Mouse (Mus musculus) ES-E14 (cell line): Measurements from ENCODE around the gene Slc7a11.

Source experiments
- CHD2 ChIP-seq: IDR thresholded peaks from 2 replicates; pipeline ENCODE4 v1.6.1; 2014; ENCODE audit warnings: mild to moderate bottlenecking, low read depth, low read length, inconsistent platforms
- HCFC1 ChIP-seq: IDR thresholded peaks from 2 replicates; pipeline ENCODE4 v1.6.1; 2012; ENCODE audit warnings: low read length, inconsistent platforms, borderline replicate concordance; ENCODE audit not compliant: insufficient read depth
- ZC3H11A ChIP-seq: IDR thresholded peaks from 2 replicates; pipeline ENCODE4 v1.6.1; 2012; ENCODE audit warnings: low read depth, mild to moderate bottlenecking, inconsistent platforms, low read length, borderline replicate concordance
- ZNF384 ChIP-seq: IDR thresholded peaks from 2 replicates; pipeline ENCODE4 v1.6.1; 2012; ENCODE audit warnings: low read depth, low read length, inconsistent platforms

GRCm38 (mm10) chr3:49842971-49843370 lies 600.4 kb downstream of the Slc7a11 start:
- TF ChIP-seq ZC3H11A (no peak), CHD2 (no peak), ZNF384 (no peak), HCFC1 (no peak)
